In genomic region chr19:56349295-56349694, GRCm38 (mm10) we compare ENCODE assay signal across 9 mouse cellular contexts. TPM values are rescaled to one million over a fixed set of nuclear protein-coding genes. Genes with fewer than 3 reads are reported as not detected.
A peak's percentile ranks its signal among the peaks of the same experiment; 100 is the strongest.
DNase-seq lines count a peak whose midpoint lies in the region; ATAC-seq and TF ChIP-seq lines count a peak whose summit lies in the region.
"Had no signal": no experiment of that assay in that cellular context is flagged by ENCODE, and none has a peak within 500 bp of the region (broad histone marks: within the 10 kb centered on the region; RNA-seq: fewer than 3 reads in every experiment).

No protein-coding gene starts in this region.

- DNase-seq in adrenal gland, postnatal 10 days, result peak; percentile 53
- DNase-seq in adrenal gland, adult 8-10 months, result no peak
- DNase-seq in spleen, adult 2 months (ENCODE audit: low read depth in 1 of 2, low spot score in 2 of 2), result no peak
- DNase-seq in spleen, adult 18-20 months, result no peak
- DNase-seq in lung, embryonic 14.5 days, result peak; percentile 50
- DNase-seq in thymus, postnatal 25 days, result peak; percentile 44
- no peak for DNase-seq in heart, adult 8-10 months (ENCODE audit: low spot score)
- DNase-seq in frontal cortex, adult 2 months (ENCODE audit: extremely low spot score in 1 of 2, low spot score in 1 of 2), result no peak

- H3K9me3 ChIP-seq in lung, embryonic 14.5 days (ENCODE audit: low read depth, low read length), result no peaks in the 10 kb centered on the region

- H3K4me1 ChIP-seq in spleen, adult 2 months (ENCODE audit: control insufficient read depth, insufficient read depth, insufficient read length), result no peaks in the 10 kb centered on the region
- H3K4me1 ChIP-seq in lung, embryonic 14.5 days (ENCODE audit: insufficient read depth), result no peaks in the 10 kb centered on the region

- no peak overlapping the region for H3K4me2 ChIP-seq in lung, embryonic 14.5 days
- H3K4me2 ChIP-seq: neural tube, embryonic 13.5 days had no signal

- WGBS in spleen, adult 2 months, result 25% methylated on average over 6 of the region's 6 CpGs
- 23% methylated on average over 6 of the region's 6 CpGs for WGBS in lung, embryonic 14.5 days

- H3K4me3 ChIP-seq in spleen, adult 2 months (ENCODE audit: extremely low read depth, insufficient read depth, insufficient read length), result no peak overlapping the region
- no peak overlapping the region for H3K4me3 ChIP-seq in lung, embryonic 14.5 days (ENCODE audit: low read depth, low read length)
- H3K4me3 ChIP-seq: neural tube, embryonic 13.5 days had no signal

- no peaks in the 10 kb centered on the region for H3K27me3 ChIP-seq in spleen, adult 2 months (ENCODE audit: control insufficient read depth, insufficient read depth, low read length)
- no peaks in the 10 kb centered on the region for H3K27me3 ChIP-seq in lung, embryonic 14.5 days (ENCODE audit: insufficient read depth, low read length)
- H3K27me3 ChIP-seq: neural tube, embryonic 13.5 days had no signal

- no peak for TF ChIP-seq POLR2A in spleen, adult 2 months (IDR thresholded peaks at IDR 0.05; ENCODE audit: low read depth, low read length)

- ATAC-seq in lung, embryonic 14.5 days (ENCODE audit: insufficient read depth), result no peak; the same call in 1 of the 2 replicates

- 0 out of 2 replicates have a peak, but pooled peaks have one; percentile 14 for TF ChIP-seq CTCF in spleen, adult 2 months (IDR thresholded peaks at IDR 0.05; ENCODE audit: extremely low read depth, insufficient read depth, insufficient read length, insufficient replicate concordance)
- peak; percentile 66 for TF ChIP-seq CTCF in lung, embryonic 14.5 days (IDR thresholded peaks at IDR 0.05; ENCODE audit: low read depth)

- no peak overlapping the region for H3K27ac ChIP-seq in spleen, adult 2 months (ENCODE audit: insufficient read depth, low read length)
- H3K27ac ChIP-seq in lung, embryonic 14.5 days (ENCODE audit: low read depth), result no peak overlapping the region
- H3K27ac ChIP-seq: neural tube, embryonic 13.5 days had no signal

- H3K36me3 ChIP-seq in spleen, adult 2 months (ENCODE audit: control insufficient read depth, insufficient read depth, low read length), result no peaks in the 10 kb centered on the region
- H3K36me3 ChIP-seq in lung, embryonic 14.5 days (ENCODE audit: insufficient read depth), result no peaks in the 10 kb centered on the region
- H3K36me3 ChIP-seq: neural tube, embryonic 13.5 days had no signal

- H3K9ac ChIP-seq in lung, embryonic 14.5 days, result no peak overlapping the region
- H3K9ac ChIP-seq: neural tube, embryonic 13.5 days had no signal

RNA-seq across cellular contexts. Expression of gene Nrap, which starts 40.5 kb away (rescaled TPM):
- total RNA-seq in adrenal gland, postnatal 10 days (2021), result 10 to 100 TPM; 10.2 to 44.0 TPM
- under 1 TPM in 2 of 4 experiments, not detected in 2; 0.12 to 0.16 TPM for total RNA-seq in adrenal gland, adult 8-10 months (2022)
- polyA plus RNA-seq in spleen, adult 2 months (2012; rRNA removed), result 0.01 and 0.04 TPM in 2 replicates
- 0.18 and 0.32 TPM in 2 replicates for polyA plus RNA-seq in lung, embryonic 14.5 days (2014; fragmentation: Nextera tagmentation; extraction: Ambion mirVana)
- 100 to 1,000 TPM; 392 to 561 (median 511) TPM for total RNA-seq in heart, adult 8-10 months (2022)
- 0.46 and 0.58 TPM in 2 replicates for polyA plus RNA-seq in frontal cortex, adult 2 months (2012; rRNA removed)

RNA-seq across cellular contexts. Expression of gene Casp7, which starts 47.6 kb away (rescaled TPM):
- 10 to 100 TPM; 16.7 to 21.5 TPM for total RNA-seq in adrenal gland, postnatal 10 days (2021)
- total RNA-seq in adrenal gland, adult 8-10 months (2022), result 10 to 100 TPM in 1 of 4 experiments, 1 to 10 TPM in 3; 5.3 to 12.2 (median 7.7) TPM
- polyA plus RNA-seq in spleen, adult 2 months (2012; rRNA removed), result 8.6 and 8.7 TPM in 2 replicates
- 30.7 and 32.1 TPM in 2 replicates for polyA plus RNA-seq in lung, embryonic 14.5 days (2014; fragmentation: Nextera tagmentation; extraction: Ambion mirVana)
- 10 to 100 TPM; 11.0 to 13.7 (median 12.3) TPM for total RNA-seq in heart, adult 8-10 months (2022)
- polyA plus RNA-seq in frontal cortex, adult 2 months (2012; rRNA removed), result 5.1 and 5.3 TPM in 2 replicates

Comparison
In these comparisons a context has a peak if more than half of its experiments do, and no peak if none do; other contexts are left out.
1. DNase-seq: peak in adrenal gland, postnatal 10 days (single experiment), lung, embryonic 14.5 days (single experiment) and thymus, postnatal 25 days (single experiment); none in adrenal gland, adult 8-10 months (single experiment), spleen, adult 2 months (0 of 2), spleen, adult 18-20 months (0 of 2), heart, adult 8-10 months (single experiment) and frontal cortex, adult 2 months (0 of 2).
2. RNA of gene Nrap, which starts 40.5 kb away (total RNA-seq): 392 to 561 TPM in heart, adult 8-10 months and 10.2 to 44.0 TPM in adrenal gland, postnatal 10 days; 0.12 to 0.16 TPM in adrenal gland, adult 8-10 months; every median in the first group is over 4 times any median in the second.